Mouse (Mus musculus): ENCODE data around the gene Hist1h1t.

DNA sequence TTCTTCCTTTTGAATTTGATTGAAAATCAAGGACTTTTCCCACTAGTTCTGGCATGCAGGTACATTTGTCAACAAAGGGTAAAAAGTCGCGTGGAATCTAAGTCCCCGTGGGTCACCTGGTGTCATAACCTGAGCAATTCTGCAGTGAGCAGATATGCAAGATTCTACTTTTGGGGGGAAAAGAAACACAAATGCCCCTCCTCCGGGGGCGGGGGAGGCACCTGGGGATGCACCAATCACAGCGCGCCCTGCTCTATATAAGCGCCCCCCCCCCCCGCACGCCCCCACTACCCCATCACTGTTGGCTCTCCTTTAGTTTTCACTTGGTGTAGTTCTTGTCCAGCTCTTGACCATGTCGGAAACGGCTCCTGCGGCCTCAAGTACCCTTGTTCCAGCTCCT is at the start of gene Hist1h1t:
- TF ChIP-seq FLI1 (IDR thresholded peaks at IDR 0.05; ENCODE audit: low read length) (no peak), GATA1 (IDR thresholded peaks at IDR 0.05; ENCODE audit: borderline replicate concordance, low read length) (no peak)

Data from megakaryocyte, embryonic 14.5 days (primary cell).